Mouse (Mus musculus): ENCODE data around the gene Rarb.

Gene Rarb

DNA sequence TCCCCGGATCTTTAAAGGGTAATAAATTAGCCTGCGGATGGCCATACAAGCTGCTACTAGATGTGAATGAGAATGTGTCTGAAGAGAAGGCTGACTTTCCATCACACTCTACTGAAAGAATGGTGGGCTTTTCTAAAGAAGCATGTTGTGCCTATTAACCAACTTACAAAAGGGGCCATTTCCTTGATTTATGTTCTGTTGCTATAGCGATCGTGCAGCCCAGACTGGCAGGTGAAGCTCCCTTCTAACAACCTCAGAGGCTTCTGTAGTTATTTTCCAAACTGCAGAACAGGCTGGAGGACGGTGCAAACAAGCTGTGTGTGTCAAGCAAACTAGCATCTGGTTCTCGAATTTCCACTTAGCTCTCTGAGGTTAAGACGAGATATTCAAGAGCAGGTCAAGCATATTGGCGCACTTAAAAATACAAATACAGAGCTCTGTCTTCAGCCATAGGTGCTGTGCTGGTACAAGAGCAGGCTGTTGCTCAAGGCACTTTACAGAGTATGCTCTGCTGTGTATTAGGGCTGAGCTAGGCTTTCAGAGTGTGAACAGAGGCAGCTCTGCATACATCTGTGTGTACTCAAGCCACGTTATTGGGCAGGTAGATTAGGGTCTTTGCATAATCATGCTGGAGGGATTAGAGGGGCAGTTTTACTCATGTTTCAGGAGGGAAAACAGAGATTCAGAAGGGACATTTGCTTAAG, 85.2 kb downstream of the Rarb start:
- DNase-seq: no peak

GRCm38 (mm10) chr14:16732054-16732453, 86.9 kb downstream of the Rarb start:
- no peak for DNase-seq

DNA sequence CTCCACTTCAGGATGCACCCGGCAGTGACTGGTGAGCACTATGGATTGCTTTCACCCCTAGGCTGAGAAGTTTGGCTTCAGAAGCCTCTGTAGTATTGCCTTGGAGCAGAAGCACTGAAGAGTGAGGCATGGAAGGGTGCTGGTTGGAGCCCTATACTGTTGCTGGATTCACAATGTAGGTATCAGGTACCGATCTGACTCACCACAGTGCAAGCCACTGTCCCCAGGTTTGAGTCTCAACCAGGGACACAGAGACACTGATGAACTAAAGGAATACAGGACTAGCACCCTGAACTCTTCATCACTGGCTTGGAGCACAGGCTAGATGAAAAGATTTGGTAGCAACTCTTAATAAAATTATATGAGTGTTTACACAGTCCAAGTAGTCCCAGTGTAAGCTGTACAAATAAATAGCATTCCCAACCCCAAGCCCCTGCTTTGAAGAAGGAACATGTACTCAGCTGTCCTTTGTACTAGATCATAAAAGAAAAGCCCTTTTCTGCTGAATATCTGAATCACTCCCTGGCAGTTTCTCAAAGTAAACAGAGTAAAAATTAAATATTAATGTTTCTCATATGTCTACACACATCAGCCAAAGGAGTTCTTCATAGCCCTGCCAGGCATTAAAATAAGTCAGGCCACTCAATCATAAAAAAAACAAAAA, 90.6 kb downstream of the Rarb start:
- no peak for DNase-seq

- no peak for DNase-seq
Observed at GRCm38 (mm10) chr14:16723991-16724390, 95.0 kb downstream of the Rarb start.

GRCm38 (mm10) chr14:16717821-16718220, 101.1 kb downstream of the Rarb start:
- DNase-seq: no peak

DNA sequence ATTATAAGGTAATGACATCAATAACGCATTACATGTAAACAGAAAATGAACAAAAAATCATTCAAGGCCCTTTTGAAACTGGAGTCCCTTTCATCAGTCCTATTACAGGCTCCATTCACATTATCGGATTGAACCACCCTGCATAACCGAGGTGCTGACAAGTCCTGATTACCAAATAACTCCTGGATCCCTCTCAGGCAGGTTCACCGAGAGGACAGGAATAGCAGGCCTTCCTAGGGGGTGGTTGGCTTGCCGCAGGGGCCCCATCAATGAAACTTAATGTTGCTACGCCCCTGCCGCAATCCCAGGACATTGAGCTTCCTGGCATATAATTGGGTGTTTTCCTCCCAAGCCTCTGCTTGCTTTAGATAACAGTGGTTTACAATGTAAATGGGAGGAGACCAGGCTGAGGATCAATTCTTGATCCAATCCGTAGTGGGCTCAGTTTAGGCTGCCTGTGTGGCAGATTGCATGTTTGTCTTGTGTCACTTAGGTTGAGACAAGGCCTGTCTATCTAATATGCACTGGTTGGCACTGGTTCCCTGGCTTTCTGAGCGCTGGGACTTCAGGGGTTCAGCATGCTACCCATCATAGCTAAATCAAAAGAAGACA, 104.5 kb downstream of the Rarb start:
- no peak for DNase-seq

DNA sequence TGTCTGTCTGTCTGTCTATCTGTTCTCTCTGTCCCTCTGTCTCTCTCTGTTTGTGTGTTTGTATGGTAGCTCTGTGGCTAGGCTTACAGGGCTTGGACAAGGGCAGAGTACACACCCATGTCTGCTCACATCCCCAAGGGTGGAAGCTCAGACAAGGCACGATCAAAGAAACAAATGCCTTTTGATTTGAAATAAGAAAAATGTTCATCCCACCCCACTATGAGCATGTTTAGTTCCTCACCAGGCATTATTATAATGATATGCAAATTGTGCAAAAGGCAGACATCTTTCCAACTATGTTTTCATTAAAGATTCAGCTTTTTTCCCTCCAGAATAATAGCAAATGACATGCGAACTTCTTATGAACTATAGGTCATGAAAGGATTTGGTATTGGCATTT, 105.2 kb downstream of the Rarb start:
- DNase-seq: no peak

DNA sequence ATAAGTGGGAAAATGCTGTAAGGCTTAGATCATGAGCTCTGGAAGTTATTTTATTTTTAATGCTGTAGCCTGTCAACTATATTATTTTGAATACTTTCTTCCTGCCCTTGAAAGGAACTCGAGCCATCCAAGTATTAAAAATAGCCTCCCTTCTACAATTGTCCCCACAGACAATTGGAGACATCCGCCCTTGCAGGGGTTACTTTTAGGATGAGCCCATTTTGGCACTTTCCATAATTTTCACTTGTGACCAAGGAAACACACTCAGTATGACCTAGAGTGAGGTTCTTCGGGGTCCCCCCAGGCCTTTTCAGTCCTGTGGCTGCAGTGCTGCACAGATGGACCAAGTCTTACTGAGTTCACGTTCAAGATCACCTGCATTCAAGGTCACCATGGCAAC, 119.7 kb downstream of the Rarb start:
- no peak for DNase-seq

DNA sequence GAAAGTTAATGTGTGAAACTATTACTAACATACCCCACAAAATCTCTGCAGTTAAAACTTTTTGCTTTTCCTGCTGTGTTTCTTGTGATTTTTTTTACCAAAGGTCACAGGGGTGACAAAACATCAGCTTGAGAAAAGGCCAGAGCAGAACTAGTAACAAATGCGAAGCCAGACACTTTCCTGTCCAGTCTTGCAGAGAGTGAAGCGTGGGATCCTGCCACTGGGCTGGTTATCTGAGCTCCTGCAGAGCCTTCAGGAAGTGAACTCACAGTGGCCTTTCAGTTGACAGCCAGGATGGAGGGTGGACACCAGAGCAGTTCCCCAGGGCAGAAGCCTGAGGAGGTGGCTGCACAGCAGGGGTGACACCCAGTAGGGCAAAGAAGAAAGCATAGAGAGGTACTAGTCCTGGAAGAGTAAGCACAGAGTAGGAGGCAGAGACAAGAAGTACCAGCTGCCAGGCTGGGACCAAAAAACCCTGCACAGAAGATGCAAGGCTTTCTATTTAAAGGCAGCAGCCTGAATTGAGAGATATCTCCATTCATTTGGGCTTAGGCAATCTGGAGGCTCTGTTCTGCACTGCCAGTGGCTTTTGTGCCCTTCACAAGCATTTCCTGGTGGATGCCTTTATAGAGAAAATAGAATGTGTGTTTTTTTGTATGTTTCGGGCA, 123.4 kb downstream of the Rarb start:
- DNase-seq: no peak

DNA sequence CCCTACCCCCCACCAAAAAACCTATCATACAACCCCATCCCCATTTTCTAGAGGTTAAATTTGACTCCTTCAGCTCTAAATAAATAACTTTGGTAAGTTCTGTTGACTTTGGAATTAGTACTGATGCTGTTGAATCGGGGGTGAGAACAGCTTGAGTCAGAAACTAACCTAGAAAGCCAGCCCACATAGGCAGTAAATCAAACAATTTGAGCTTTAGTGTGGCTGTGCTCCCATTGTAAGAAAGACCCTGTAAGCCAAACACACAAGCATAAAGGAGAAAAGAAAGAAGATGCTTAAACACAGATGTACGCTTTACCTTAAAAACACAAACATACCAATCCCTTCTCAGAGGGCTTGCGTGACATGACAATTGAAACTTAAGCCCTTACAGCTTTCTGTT, 140.6 kb downstream of the Rarb start:
- DNase-seq: no peak

DNA sequence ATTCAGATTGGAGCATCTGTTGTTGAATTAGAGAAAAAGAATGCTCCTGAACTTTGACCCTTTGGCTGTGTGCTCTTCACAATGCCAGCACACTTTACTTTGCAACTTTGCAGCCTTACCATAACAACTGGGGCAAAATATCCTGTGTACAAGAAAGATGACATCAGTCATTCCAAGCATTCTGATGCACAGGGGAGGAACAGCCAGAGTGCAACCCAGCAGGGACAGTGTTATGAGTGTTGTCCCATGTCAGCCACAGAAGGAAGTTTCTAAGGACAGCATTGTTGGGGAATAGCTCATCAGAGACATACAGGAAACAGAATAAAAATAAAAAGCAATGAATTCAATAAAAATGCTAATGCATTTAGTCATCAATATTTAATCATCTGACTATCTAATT, 141.9 kb downstream of the Rarb start:
- DNase-seq: no peak

DNA sequence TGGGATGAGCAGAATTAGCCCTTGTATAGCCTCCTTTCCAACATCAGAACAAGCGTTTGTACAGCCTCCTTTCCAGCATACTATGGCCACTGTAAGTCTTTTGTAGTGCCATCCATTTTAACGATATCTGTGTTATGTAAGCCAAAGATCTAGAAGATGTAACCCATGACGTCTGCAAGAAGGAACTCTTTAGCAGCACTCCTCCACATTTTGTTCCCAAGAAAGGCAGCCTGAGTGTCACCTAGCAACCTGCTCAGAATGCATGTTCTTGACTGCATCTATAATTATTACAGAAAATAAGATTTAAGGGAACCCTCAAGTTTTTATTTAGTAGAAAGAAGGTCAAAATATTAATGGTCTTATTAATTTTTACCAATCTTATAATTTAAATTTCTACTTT, 148.4 kb downstream of the Rarb start:
- no peak for DNase-seq

DNA sequence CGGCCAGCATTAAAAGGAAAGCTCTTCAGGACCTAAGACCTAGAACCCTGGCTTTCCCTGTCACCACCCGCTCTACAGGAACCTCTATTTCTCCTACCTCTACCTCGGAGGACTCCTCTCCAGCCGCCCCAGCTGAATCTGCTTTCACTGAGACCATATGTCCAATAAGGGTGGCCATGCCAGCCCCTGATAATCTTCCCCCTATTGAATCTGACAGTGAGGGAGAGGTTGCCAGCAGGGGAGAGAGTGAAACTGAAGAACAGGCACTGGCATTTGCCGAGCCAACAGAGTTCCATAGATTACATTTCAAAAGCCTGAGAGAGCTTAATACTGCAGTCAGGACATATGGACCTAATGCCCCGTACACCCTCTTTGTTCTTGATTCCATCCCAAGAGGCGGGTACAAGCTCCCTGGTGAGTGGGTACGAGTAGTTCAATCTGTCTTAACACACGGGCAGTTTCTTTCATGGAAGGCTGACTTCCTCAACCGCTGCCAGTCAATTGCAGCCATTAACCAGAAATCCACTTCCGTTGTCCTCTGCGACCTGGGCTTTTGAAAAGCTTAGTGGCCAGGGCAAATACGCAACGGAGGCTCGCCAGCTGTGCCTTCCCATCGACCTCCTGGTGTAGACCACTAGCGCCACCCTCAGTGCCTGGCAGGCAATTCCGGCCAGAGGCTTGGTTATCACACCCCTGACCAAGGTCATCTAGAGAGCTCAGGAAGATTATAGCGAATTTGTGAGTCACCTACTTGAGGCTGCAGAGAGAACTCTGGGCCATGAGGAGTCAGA, 179.6 kb downstream of the Rarb start:
- DNase-seq: no peak

DNA sequence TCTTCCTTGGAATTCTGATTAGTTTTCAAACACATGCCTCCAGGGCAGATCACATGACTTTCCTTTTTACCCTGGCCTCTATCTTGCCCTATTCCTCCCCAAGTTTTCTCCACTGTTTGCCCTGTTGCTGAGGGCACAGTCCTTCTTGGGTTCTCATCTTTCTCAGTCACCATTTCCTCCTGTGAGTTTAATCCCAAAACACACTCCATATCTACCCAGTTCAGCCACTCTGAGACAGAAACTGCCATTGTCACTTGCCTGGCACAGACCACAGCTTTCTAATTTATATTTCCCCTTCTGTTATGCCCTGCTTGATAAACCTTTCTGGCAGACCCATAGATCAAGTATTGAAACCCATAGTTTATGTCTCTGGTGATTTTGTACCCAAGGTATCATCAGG, 205.0 kb downstream of the Rarb start:
- DNase-seq: no peak

GRCm38 (mm10) chr14:16605480-16605879, 213.5 kb downstream of the Rarb start:
- DNase-seq: no peak

GRCm38 (mm10) chr14:16604469-16605064, 214.4 kb downstream of the Rarb start:
- no peak for DNase-seq

- DNase-seq: no peak
Observed at GRCm38 (mm10) chr14:16603040-16603590, 215.8 kb downstream of the Rarb start.

DNA sequence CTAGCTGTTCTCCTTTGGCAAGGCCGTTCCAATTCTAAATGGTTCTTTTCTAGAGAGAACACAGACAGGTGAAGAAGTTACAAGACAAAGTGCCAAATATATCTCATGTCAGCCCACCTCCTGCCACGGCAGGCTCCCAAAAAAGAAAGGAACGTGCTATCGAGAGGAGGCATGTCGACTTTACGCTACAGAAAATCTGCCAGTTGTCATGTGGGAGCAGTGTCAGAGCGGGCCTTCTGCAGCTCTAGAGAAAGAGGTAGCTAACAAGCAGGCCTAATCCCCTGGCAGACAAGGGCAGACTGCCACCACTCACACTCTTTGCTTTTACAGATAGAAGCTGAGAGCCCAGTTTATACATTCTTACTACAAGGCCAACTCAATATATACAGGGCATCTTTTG, 219.7 kb downstream of the Rarb start:
- no peak for DNase-seq

- no peak for DNase-seq
Observed at GRCm38 (mm10) chr14:16598074-16598501, 220.9 kb downstream of the Rarb start.

DNA sequence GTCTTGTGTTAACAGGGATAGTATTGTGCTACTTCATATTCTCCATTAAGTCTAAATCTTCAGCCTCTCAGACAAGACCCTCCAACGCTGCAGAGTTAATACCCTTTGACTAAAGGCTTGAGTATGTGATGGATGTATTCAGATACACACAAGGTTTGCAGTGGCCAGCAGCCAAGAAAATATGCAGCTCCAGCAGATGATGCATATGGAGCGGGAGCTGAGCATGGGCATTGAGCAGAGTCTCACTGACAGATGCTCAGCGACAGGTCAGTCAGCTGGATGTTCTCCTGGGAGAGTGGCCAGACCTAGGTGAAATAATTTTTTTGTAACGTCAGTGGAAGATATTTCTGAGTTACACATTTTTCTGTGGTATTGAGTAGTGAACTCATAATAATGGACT, 229.8 kb downstream of the Rarb start:
- DNase-seq: no peak

GRCm38 (mm10) chr14:16578100-16578499, 240.9 kb downstream of the Rarb start:
- DNase-seq: no peak

DNA sequence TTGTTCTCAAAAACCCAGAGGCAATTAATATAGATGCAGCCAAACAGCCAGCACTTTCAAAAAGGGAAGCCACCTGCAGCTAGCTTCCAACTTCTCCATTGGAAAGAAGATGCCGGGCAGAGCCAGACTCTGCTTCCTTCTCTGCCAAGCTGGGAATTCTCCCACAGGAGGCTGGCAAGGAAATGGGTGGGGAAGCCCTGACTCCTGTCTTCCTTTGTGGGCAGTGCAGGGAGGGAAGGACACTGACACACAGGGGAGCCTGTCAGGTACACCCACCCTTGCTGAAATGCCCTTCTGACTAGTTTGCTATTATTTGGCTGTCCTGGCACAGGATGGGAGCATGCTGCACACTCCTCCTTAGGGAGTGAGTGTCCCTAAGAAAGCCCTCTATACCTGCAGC, 241.9 kb downstream of the Rarb start:
- DNase-seq: no peak
